Mouse (Mus musculus) adrenal gland, postnatal 4 days (tissue): ENCODE measurements at regions not wholly inside any gene's neighbourhood (a gene's known extent, or its start where the extent isn't known, plus 50 kb on each side); places are given as distances from the start of the nearest gene placed in this dataset.
A peak's percentile ranks its signal among the peaks of the same experiment; 100 is the strongest.
"Not testable (repeated sequence)": the region's sequence is repeated elsewhere in the genome, so short reads cannot be mapped to it uniquely, and the experiment has no call there.

ENCODE experiments used
- DNase-seq, 2 experiments: peaks; one replicate each; pipeline ENCODE4 v3.0.0; 2021 to 2022; ENCODE audit warnings: low spot score in 2 of 2, mixed read lengths in 2 of 2

DNA sequence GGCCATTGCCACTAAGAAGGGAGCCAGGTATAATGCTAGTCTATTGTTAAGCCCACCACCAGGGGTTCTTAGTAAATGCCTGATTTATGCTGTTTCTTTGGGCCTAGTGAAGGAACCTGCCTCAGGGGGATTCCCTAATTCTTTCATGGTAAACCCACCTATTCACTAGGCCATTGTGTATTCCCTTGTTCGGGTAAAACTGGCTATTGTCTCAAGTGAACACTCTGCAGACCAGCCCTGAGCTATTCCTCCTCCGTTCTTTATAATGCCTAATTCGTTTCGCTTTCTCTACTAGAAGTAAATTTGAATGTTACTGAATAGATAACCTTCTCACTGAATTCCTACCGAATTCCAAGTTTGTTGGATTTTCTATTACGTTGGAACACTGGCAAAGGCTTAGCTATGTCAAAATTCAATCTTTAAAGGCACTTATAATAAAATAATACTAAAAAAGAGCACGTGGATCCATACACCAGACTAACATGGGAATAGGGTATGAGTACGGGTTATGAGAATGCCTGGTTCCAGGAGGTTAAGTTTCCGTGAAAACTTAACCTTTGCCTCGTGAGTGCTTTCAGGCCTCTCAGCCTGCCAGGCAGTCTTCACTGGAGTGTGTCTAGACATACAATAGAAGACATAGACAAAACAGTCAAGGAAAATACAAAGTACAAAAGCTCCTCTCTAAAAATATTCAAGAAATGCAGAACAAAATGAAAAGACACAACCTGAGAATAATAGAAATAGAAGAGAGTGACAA lies 536.8 kb upstream of the Cntn5 start:
- not testable (repeated sequence) for DNase-seq

GRCm38 (mm10) chr9:11436443-11437167 lies 532.0 kb upstream of the Cntn5 start:
- DNase-seq = no peak

GRCm38 (mm10) chr9:11436014-11436413 lies 531.4 kb upstream of the Cntn5 start:
- DNase-seq = no peak

- no peak for DNase-seq
Measured at GRCm38 (mm10) chr9:11435019-11435418, 530.4 kb upstream of the Cntn5 start.

DNA sequence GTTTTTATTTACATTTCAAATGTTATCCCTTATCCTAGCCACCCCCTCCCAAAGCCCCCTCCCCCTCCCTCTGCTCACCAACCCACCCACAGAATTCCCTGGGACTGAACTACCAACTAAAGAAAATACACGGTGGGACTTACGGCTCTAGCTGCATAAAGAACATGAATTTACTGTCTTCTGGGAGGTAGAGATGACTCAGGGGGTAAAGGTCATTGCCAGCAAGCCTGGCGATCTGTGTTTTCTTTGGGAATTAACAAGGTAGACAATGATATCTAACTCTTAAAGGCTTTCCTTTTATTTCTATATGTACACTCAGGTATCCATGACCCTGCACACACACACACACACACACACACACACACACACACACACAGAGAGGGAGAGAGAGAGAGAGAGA lies 521.9 kb upstream of the Cntn5 start:
- DNase-seq = no peak

GRCm38 (mm10) chr9:11396829-11397228 lies 492.3 kb upstream of the Cntn5 start:
- no peak for DNase-seq

GRCm38 (mm10) chr9:11381648-11382075 lies 477.1 kb upstream of the Cntn5 start:
- DNase-seq = no peak

DNA sequence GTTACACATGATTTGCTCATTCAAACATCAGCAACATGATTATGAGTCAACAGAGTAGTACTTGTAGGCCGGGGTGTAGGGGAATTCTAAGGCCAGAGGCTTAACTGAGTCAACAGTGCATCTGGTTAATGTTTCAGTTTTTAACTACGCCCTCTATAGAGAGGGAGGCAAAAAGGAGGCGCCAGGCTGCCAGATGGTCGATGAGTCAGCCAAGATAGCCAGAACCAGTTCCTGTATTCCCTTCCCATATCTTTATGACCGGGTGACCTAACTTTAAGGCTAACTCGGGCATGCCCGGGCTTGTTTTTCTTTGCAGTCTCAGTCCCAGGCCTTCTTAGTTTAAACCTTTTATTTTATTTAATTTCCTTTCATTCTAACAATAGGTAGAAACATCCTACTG lies 476.0 kb upstream of the Cntn5 start:
- DNase-seq = no peak

- no peak for DNase-seq
Measured at GRCm38 (mm10) chr9:11378046-11378445, 473.5 kb upstream of the Cntn5 start.

DNA sequence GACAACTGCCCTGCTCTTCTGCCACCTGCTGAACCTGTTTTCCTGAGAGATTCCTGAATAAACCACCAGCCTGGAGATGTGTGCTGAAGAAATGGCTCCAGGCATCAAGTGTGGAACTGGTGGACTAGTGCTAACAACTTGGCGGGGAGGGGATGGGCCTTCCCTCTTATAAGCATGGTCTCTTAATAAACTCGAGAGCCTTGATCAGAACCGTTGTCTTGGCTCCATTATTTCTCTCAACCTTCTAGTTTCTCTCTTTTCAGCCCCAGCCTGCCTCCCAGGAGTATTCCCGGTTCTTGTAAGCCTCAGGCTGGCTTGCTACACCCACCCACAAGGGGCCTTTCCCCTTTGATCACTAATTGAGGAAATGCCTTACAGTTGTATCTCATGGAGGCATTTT lies 473.0 kb upstream of the Cntn5 start:
- DNase-seq = no peak

GRCm38 (mm10) chr9:11373294-11373903 lies 468.8 kb upstream of the Cntn5 start:
- no peak for DNase-seq

DNA sequence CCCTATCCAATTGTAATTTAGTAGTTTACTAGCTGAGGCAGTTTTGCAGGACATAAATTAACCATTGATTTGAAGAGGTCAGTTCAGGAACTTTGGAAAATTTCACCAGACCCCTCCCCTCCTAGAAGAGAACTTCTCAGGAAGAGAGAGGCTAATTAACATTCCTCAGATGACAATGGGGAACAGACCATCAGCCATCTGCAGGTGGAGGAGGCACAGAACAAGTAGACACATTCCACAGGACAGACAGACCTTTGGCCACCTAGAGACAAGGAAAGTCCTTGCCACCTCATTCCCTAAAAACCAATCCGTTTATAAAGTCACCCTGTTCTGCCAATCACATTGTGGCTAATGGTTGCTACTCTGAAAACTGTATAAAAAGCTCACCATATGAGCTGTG lies 463.5 kb upstream of the Cntn5 start:
- DNase-seq = no peak

DNA sequence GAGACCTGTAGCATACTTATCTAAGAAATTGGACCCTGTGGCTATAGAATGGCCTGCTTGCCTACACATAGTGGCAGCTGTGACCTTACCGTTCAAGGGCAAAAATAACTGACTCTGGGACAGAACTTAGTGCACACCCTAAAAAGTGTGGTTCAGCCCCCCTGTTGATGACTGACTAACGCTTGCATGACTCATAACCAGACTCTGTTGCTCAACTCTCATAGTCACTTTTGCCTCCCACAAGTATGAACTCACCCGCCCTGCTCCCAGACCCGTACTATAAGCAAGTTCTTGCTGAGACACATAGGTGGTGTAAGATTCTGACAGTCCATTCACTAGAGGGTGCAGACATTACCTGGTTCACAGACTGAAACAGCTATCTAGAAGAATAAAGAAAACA lies 424.3 kb upstream of the Cntn5 start:
- peak in 1 of 2 experiments; percentile 3 for DNase-seq

DNA sequence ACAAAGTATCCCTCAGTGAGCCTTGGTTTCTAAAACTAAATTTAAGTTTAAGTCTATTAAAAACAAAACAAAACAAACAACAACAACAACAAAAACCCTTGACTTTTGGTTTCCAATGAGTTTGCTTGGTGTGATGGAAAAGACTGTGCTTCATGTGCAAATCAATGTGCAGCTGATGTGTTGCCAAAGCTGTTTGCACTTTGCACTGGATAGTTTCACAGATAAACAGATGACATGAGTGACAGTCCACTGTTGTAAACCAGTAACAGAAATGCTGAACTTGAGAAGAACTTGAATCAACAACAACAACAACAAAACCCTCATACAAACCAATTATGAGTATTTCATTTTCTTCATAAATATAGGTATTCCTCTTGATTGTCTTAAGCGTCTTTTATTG lies 412.6 kb upstream of the Cntn5 start:
- no peak for DNase-seq

- DNase-seq = not testable (repeated sequence)
Measured at GRCm38 (mm10) chr9:11297116-11297515, 392.5 kb upstream of the Cntn5 start.

- no peak for DNase-seq
Measured at GRCm38 (mm10) chr9:11285135-11285534, 380.6 kb upstream of the Cntn5 start.

- no peak for DNase-seq
Measured at GRCm38 (mm10) chr9:11284549-11284948, 380.0 kb upstream of the Cntn5 start.

GRCm38 (mm10) chr9:11279409-11280127 lies 375.0 kb upstream of the Cntn5 start:
- DNase-seq = no peak

- DNase-seq = no peak
Measured at GRCm38 (mm10) chr9:11277810-11278209, 373.2 kb upstream of the Cntn5 start.

DNA sequence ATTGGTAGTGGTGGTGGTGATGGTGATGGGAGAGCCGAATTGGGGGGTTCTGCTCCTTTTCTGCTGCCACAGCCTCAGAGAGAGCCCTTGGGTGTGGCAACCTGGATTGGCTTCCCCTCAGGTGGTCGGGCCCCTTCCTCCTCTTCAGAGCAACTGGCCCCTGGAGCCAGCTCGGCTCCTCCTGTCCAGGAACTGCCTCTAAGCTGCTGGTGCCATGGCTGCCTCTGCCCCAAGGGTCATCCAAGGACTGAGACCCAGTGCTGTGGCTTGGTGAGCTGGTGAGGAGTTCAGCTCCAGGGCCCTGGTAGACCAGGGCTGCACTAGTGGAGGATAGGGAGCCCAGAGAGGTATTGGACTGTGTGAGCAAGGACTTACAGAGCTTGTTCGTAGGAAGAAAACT lies 372.4 kb upstream of the Cntn5 start:
- no peak for DNase-seq

GRCm38 (mm10) chr9:11256848-11257247 lies 352.3 kb upstream of the Cntn5 start:
- no peak for DNase-seq

DNA sequence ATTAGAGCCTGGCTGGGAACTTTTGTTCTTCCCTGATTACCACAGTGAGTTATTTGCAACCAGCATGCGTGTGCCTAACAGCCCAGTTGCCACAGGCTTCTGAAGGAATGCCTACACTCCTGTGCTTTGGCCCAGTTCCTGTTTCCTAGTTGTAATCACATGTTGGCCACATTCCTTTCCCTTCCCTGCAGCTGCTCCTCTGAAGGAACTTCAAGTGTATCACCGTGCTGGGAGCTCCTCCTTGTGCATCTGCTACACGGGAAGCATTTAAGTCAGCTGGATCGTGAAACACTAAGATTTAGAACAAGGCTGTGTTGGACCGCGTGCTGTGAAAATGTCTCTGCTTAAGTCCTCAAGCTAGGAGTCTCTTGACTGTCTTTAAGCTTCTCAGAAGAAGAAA lies 302.3 kb upstream of the Cntn5 start:
- DNase-seq = no peak
